Mouse (Mus musculus): ENCODE data around the gene Cnn2. TPM values are rescaled to one million over a fixed set of nuclear protein-coding genes. Genes with fewer than 3 reads are reported as not detected.
A peak's percentile ranks its signal among the peaks of the same experiment; 100 is the strongest.
"Not testable (repeated sequence)": the region's sequence is repeated elsewhere in the genome, so short reads cannot be mapped to it uniquely, and the experiment has no call there.

Cnn2 gene
- polyA plus RNA-seq, 1 experiment from 2014 or later, result 264 TPM

GRCm38 (mm10) chr10:79956643-79957154 lies 31.7 kb upstream of the Cnn2 start:
- H3K4me3 ChIP-seq, result peak overlapping the region; percentile 10; the same call in 1 of the 2 replicates
- peaks cover 21% of the 10 kb centered on the region for H3K4me1 ChIP-seq
- whole genome bisulfite sequencing, result 29% methylated on average over 4 of the region's 4 CpGs
- no peaks in the 10 kb centered on the region for H3K9me3 ChIP-seq
- peak overlapping the region; percentile 27; the same call in 1 of the 2 replicates for H3K4me2 ChIP-seq
- no peaks in the 10 kb centered on the region for H3K27me3 ChIP-seq (replicated peaks)
- H3K36me3 ChIP-seq, result peaks cover 22% of the 10 kb centered on the region
- no peak for ATAC-seq (ENCODE audit: extremely low read depth, insufficient number of reproducible peaks, low FRiP score, low TSS enrichment)
- H3K27ac ChIP-seq (replicated peaks), result no peak overlapping the region
- 0 out of 2 replicates have a peak overlapping the region, but pooled peaks have one; percentile 44 for H3K9ac ChIP-seq

- Histone ChIP-seq H3K4me1 (peaks cover 21% of the 10 kb centered on the region), H3K9me3 (no peaks in the 10 kb centered on the region), H3K4me3 (peak overlapping the region; percentile 32), H3K9ac (peak overlapping the region; percentile 67), H3K27ac (replicated peaks) (peak overlapping the region; percentile 63), H3K4me2 (peak overlapping the region; percentile 58), H3K36me3 (peaks cover 24% of the 10 kb centered on the region), H3K27me3 (replicated peaks) (no peaks in the 10 kb centered on the region)
- 17% methylated on average over 21 of the region's 21 CpGs for whole genome bisulfite sequencing
- no peak for ATAC-seq (ENCODE audit: extremely low read depth, insufficient number of reproducible peaks, low FRiP score, low TSS enrichment)
These were observed 30.1 kb upstream of the Cnn2 start for GRCm38 (mm10) chr10:79958140-79958816.

- not testable (repeated sequence) for H3K9ac ChIP-seq; ATAC-seq (ENCODE audit: extremely low read depth, insufficient number of reproducible peaks, low FRiP score, low TSS enrichment); H3K27me3 ChIP-seq (replicated peaks); H3K9me3 ChIP-seq
- WGBS, result 38% methylated on average over 9 of the region's 10 CpGs
- H3K27ac ChIP-seq (replicated peaks), result 0 out of 2 replicates have a peak overlapping the region, but pooled peaks have one; percentile 39
- peak overlapping the region; percentile 45 for H3K4me2 ChIP-seq
- H3K4me1 ChIP-seq, result peaks cover 17% of the 10 kb centered on the region
- peak overlapping the region; percentile 91 for H3K4me3 ChIP-seq
- peaks cover 33% of the 10 kb centered on the region for H3K36me3 ChIP-seq
These were observed 29.0 kb upstream of the Cnn2 start for GRCm38 (mm10) chr10:79959412-79959811.

- H3K9ac ChIP-seq, result peak within 1 kb of the TSS; percentile 92
- no peaks in the 10 kb centered on the region for H3K27me3 ChIP-seq (replicated peaks)
- peak within 1 kb of the TSS; percentile 76 for H3K4me2 ChIP-seq
- under 1% methylated on average over 61 of the region's 61 CpGs for WGBS
- no peaks in the 10 kb centered on the region for H3K9me3 ChIP-seq
- ATAC-seq (ENCODE audit: extremely low read depth, insufficient number of reproducible peaks, low FRiP score, low TSS enrichment), result peak; percentile 87
- peak within 1 kb of the TSS; percentile 77 for H3K27ac ChIP-seq (replicated peaks)
- peak within 1 kb of the TSS; percentile 91 for H3K4me3 ChIP-seq
- H3K4me1 ChIP-seq, result peaks cover 17% of the 10 kb centered on the region
- H3K36me3 ChIP-seq, result peaks cover 39% of the 10 kb centered on the region
These were observed 28.4 kb upstream of the Cnn2 start, which contains the start of gene Wdr18 for GRCm38 (mm10) chr10:79959847-79960601. Gene Wdr18, plus strand, starts transcription at chr10:79960152.

GRCm38 (mm10) chr10:79960671-79961294 lies 27.6 kb upstream of the Cnn2 start:
- Histone ChIP-seq H3K27me3 (replicated peaks) (no peaks in the 10 kb centered on the region), H3K9ac (peak overlapping the region; percentile 92), H3K27ac (replicated peaks) (peak overlapping the region; percentile 77; the same call in 1 of the 2 replicates), H3K4me2 (peak overlapping the region; percentile 76), H3K9me3 (no peaks in the 10 kb centered on the region), H3K4me1 (peaks cover 17% of the 10 kb centered on the region), H3K36me3 (peaks cover 47% of the 10 kb centered on the region), H3K4me3 (peak overlapping the region; percentile 91)
- 13% methylated on average over 10 of the region's 10 CpGs for WGBS
- no peak for ATAC-seq (ENCODE audit: extremely low read depth, insufficient number of reproducible peaks, low FRiP score, low TSS enrichment)

- WGBS, result 92% methylated on average over 7 of the region's 7 CpGs
- peaks cover 72% of the 10 kb centered on the region for H3K36me3 ChIP-seq
- H3K4me2 ChIP-seq, result no peak overlapping the region
- no peak overlapping the region for H3K27ac ChIP-seq (replicated peaks)
- no peak for ATAC-seq (ENCODE audit: extremely low read depth, insufficient number of reproducible peaks, low FRiP score, low TSS enrichment)
- peaks cover 11% of the 10 kb centered on the region for H3K4me1 ChIP-seq
- peaks cover 14% of the 10 kb centered on the region for H3K27me3 ChIP-seq (replicated peaks)
- H3K4me3 ChIP-seq, result no peak overlapping the region
- H3K9me3 ChIP-seq, result no peaks in the 10 kb centered on the region
- H3K9ac ChIP-seq, result no peak overlapping the region
These were observed 23.7 kb upstream of the Cnn2 start for GRCm38 (mm10) chr10:79964727-79965126.

GRCm38 (mm10) chr10:79965325-79965724 lies 23.1 kb upstream of the Cnn2 start:
- Histone ChIP-seq H3K4me2 (no peak overlapping the region), H3K9me3 (no peaks in the 10 kb centered on the region), H3K9ac (no peak overlapping the region), H3K4me3 (no peak overlapping the region), H3K4me1 (peaks cover 11% of the 10 kb centered on the region), H3K27ac (replicated peaks) (no peak overlapping the region), H3K27me3 (replicated peaks) (peaks cover 20% of the 10 kb centered on the region), H3K36me3 (peaks cover 72% of the 10 kb centered on the region)
- 84% methylated on average over 5 of the region's 5 CpGs for WGBS
- ATAC-seq (ENCODE audit: extremely low read depth, insufficient number of reproducible peaks, low FRiP score, low TSS enrichment), result no peak

- no peak overlapping the region for H3K4me2 ChIP-seq
- peaks cover 36% of the 10 kb centered on the region for H3K27me3 ChIP-seq (replicated peaks)
- H3K9me3 ChIP-seq, result no peaks in the 10 kb centered on the region
- H3K4me1 ChIP-seq, result peaks cover 10% of the 10 kb centered on the region
- no peak overlapping the region for H3K9ac ChIP-seq
- 90% methylated on average over 5 of the region's 5 CpGs for WGBS
- H3K36me3 ChIP-seq, result peaks cover 64% of the 10 kb centered on the region
- no peak for ATAC-seq (ENCODE audit: extremely low read depth, insufficient number of reproducible peaks, low FRiP score, low TSS enrichment)
- H3K4me3 ChIP-seq, result no peak overlapping the region
- no peak overlapping the region for H3K27ac ChIP-seq (replicated peaks)
These were observed 21.4 kb upstream of the Cnn2 start for GRCm38 (mm10) chr10:79966886-79967400.

- ATAC-seq (ENCODE audit: extremely low read depth, insufficient number of reproducible peaks, low FRiP score, low TSS enrichment), result no peak
- 88% methylated on average over 1 of the region's 1 CpGs for WGBS
- Histone ChIP-seq H3K9ac (no peak overlapping the region), H3K4me3 (no peak overlapping the region), H3K36me3 (peaks cover 51% of the 10 kb centered on the region), H3K9me3 (no peaks in the 10 kb centered on the region), H3K4me2 (no peak overlapping the region), H3K27me3 (replicated peaks) (peaks cover 48% of the 10 kb centered on the region), H3K4me1 (peaks cover 15% of the 10 kb centered on the region), H3K27ac (replicated peaks) (no peak overlapping the region)
These were observed 20.2 kb upstream of the Cnn2 start for GRCm38 (mm10) chr10:79968181-79968580.

- peaks cover 15% of the 10 kb centered on the region for H3K4me1 ChIP-seq
- H3K9me3 ChIP-seq, result no peaks in the 10 kb centered on the region
- H3K27me3 ChIP-seq (replicated peaks), result peaks cover 54% of the 10 kb centered on the region
- ATAC-seq (ENCODE audit: extremely low read depth, insufficient number of reproducible peaks, low FRiP score, low TSS enrichment), result no peak
- H3K9ac ChIP-seq, result no peak overlapping the region
- H3K4me3 ChIP-seq, result no peak overlapping the region
- H3K27ac ChIP-seq (replicated peaks), result no peak overlapping the region
- 18% methylated on average over 3 of the region's 3 CpGs for WGBS
- H3K36me3 ChIP-seq, result peaks cover 43% of the 10 kb centered on the region
- H3K4me2 ChIP-seq, result no peak overlapping the region
These were observed 19.2 kb upstream of the Cnn2 start for GRCm38 (mm10) chr10:79969124-79969568.

Data from heart, embryonic 13.5 days (tissue).